Mouse (Mus musculus) MEL (cell line): Measurements from ENCODE around the gene Acss1.

Source experiments
- BHLHE40 ChIP-seq: IDR thresholded peaks from 2 replicates; pipeline ENCODE4 v1.6.1; 2012; ENCODE audit warnings: low read depth, mild to moderate bottlenecking, inconsistent platforms, low read length, improper control_type of control experiment, borderline replicate concordance
- CTCF ChIP-seq, 3 experiments: IDR thresholded peaks in 2 of 3; conservative IDR thresholded peaks in 1 of 3; 2 replicates each; pipeline ENCODE4 v1.5.1; 2011 to 2012; ENCODE audit warnings: low read length in 3 of 3, low read depth in 2 of 3, mild to moderate bottlenecking in 2 of 3, improper control_type of control experiment in 1 of 3, inconsistent platforms in 1 of 3, mixed read lengths in 1 of 3, moderate library complexity in 1 of 3; ENCODE audit not compliant: control insufficient read depth in 1 of 3, insufficient read depth in 1 of 3, poor library complexity in 1 of 3, severe bottlenecking in 1 of 3
- EP300 ChIP-seq, 2 experiments: IDR thresholded peaks; 2 replicates each; pipeline ENCODE4 v1.6.1; 2011; ENCODE audit warnings: improper control_type of control experiment in 2 of 2, low read length in 2 of 2, low read depth in 1 of 2, mild to moderate bottlenecking in 1 of 2
- ETS1 ChIP-seq: IDR thresholded peaks from 2 replicates; pipeline ENCODE4 v1.6.1; 2012; ENCODE audit warnings: low read depth, mild to moderate bottlenecking, inconsistent platforms, low read length, improper control_type of control experiment, moderate library complexity
- GABPA ChIP-seq: IDR thresholded peaks from 2 replicates; pipeline ENCODE4 v1.6.1; 2012; ENCODE audit warnings: low read depth, mild to moderate bottlenecking, inconsistent platforms, low read length, improper control_type of control experiment, moderate library complexity
- JUND ChIP-seq: IDR thresholded peaks from 2 replicates; pipeline ENCODE4 v1.6.1; 2011; ENCODE audit warnings: low read depth, mild to moderate bottlenecking, improper control_type of control experiment, low read length
- MAFK ChIP-seq: IDR thresholded peaks from 2 replicates; pipeline ENCODE4 v1.6.1; 2011; ENCODE audit warnings: low read depth, mild to moderate bottlenecking, low read length, improper control_type of control experiment, borderline replicate concordance
- MYB ChIP-seq: IDR thresholded peaks from 2 replicates; pipeline ENCODE4 v1.6.1; 2011; ENCODE audit warnings: mild to moderate bottlenecking, low read depth, low read length, improper control_type of control experiment
- MYC ChIP-seq: IDR thresholded peaks from 2 replicates; pipeline ENCODE4 v1.6.1; 2011; ENCODE audit warnings: low read depth, mild to moderate bottlenecking, low read length, improper control_type of control experiment, moderate library complexity
- POLR2A ChIP-seq, 2 experiments: IDR thresholded peaks; 2 replicates each; pipeline ENCODE4 v1.6.1; 2011 to 2012; ENCODE audit warnings: low read length in 2 of 2, mild to moderate bottlenecking in 2 of 2, control low read depth in 1 of 2, improper control_type of control experiment in 1 of 2, low read depth in 1 of 2, moderate library complexity in 1 of 2; ENCODE audit not compliant: control insufficient read depth in 1 of 2, insufficient read depth in 1 of 2, poor library complexity in 1 of 2
- TAL1 ChIP-seq: IDR thresholded peaks from 2 replicates; pipeline ENCODE4 v1.6.1; 2012; ENCODE audit warnings: mild to moderate bottlenecking, inconsistent platforms, low read length, moderate library complexity, mixed read lengths
- UBTF ChIP-seq: IDR thresholded peaks from 2 replicates; pipeline ENCODE4 v1.6.1; 2012; ENCODE audit warnings: low read depth, mild to moderate bottlenecking, inconsistent platforms, low read length, improper control_type of control experiment, moderate library complexity, borderline replicate concordance; ENCODE audit not compliant: insufficient read depth
- ZC3H11A ChIP-seq: IDR thresholded peaks from 2 replicates; pipeline ENCODE4 v1.6.1; 2012; ENCODE audit warnings: low read depth, mild to moderate bottlenecking, inconsistent platforms, low read length, improper control_type of control experiment

- TF ChIP-seq CTCF (IDR thresholded peaks at IDR 0.05 in 2 of 3, conservative IDR thresholded peaks at IDR 0.05 in 1 of 3; ENCODE audit: control insufficient read depth in 1 of 3, insufficient read depth in 1 of 3, low read depth in 2 of 3, low read length in 3 of 3, poor library complexity in 1 of 3, severe bottlenecking in 1 of 3) (no peak), UBTF (no peak), ZC3H11A (no peak), BHLHE40 (no peak), MYC (no peak), MYB (no peak), POLR2A (IDR thresholded peaks at IDR 0.05; ENCODE audit: control insufficient read depth in 1 of 2, insufficient read depth in 1 of 2, low read depth in 1 of 2, low read length in 2 of 2, poor library complexity in 1 of 2) (no peak), TAL1 (no peak), MAFK (no peak), GABPA (no peak), EP300 (IDR thresholded peaks at IDR 0.05; ENCODE audit: low read depth in 1 of 2, low read length in 2 of 2) (no peak), ETS1 (no peak), JUND (no peak)
These were observed 25.1 kb downstream of the Acss1 start for GRCm38 (mm10) chr2:150643166-150643565.
